Mouse (Mus musculus) midbrain, embryonic 10.5 days (tissue): ENCODE results near the gene Zfp426. TPM values are rescaled to one million over a fixed set of nuclear protein-coding genes. Genes with fewer than 3 reads are reported as not detected.

ENCODE experiments used
- DNase-seq: peaks from one replicate; pipeline ENCODE4 v3.0.0-alpha.2; 2017; ENCODE audit warnings: low spot score
- H3K27ac ChIP-seq: fragments of 300-500 bp; sonication (generic); replicated peaks from 2 replicates; pipeline ENCODE4 v1.5.1; 2016; ENCODE audit warnings: mild to moderate bottlenecking
- H3K27me3 ChIP-seq: fragments of 300-500 bp; sonication (generic); 2 replicates; pipeline ENCODE4 v1.6.1; 2016; ENCODE audit warnings: low read depth, mild to moderate bottlenecking; ENCODE audit not compliant: poor library complexity, severe bottlenecking
- H3K36me3 ChIP-seq: fragments of 300-500 bp; sonication (generic); 2 replicates; pipeline ENCODE4 v1.6.1; 2016; ENCODE audit warnings: mild to moderate bottlenecking, moderate library complexity
- H3K4me1 ChIP-seq: fragments of 300-500 bp; sonication (generic); 2 replicates; pipeline ENCODE4 v1.6.1; 2016
- H3K4me3 ChIP-seq: fragments of 300-500 bp; sonication (generic); 2 replicates; pipeline ENCODE4 v1.5.1; 2016; ENCODE audit warnings: mild to moderate bottlenecking, moderate library complexity
- H3K9me3 ChIP-seq: fragments of 300-500 bp; sonication (generic); replicated peaks from 2 replicates; pipeline ENCODE4 v1.6.1; 2016; ENCODE audit warnings: mild to moderate bottlenecking
- WGBS: fragments of 180-500 bp; shearing (Covaris S2); methylation state at CpG from one replicate; pipeline ENCODE4 v1.1.7; 2016; 5-methylcytosine and 5-hydroxymethylcytosine counted together
- polyA plus RNA-seq: library from polyadenylated mRNA; unstranded; fragments of >200 nt; fragmentation: Nextera tagmentation; extraction: Ambion mirVana; gene quantifications from 2 replicates; pipeline ENCODE4 v1.2.1, GENCODE M21; 2016

Gene Zfp426
- polyA plus RNA-seq = 27.3 and 31.3 TPM in 2 replicates

GRCm38 (mm10) chr9:20492527-20493233, at the start of gene Zfp426:
Zfp426 (minus strand) TSS chr9:20492746.
- peak; percentile 90 for DNase-seq

GRCm38 (mm10) chr9:20536598-20536997, 44.1 kb upstream of the Zfp426 start:
- Histone ChIP-seq H3K27ac (no peak overlapping the region), H3K4me3 (no peak overlapping the region), H3K9me3 (no peaks in the 10 kb centered on the region), H3K36me3 (no peaks in the 10 kb centered on the region), H3K27me3 (no peaks in the 10 kb centered on the region), H3K4me1 (no peaks in the 10 kb centered on the region)
- DNase-seq = no peak
- WGBS = 83% methylated on average over 2 of the region's 2 CpGs

More at GRCm38 (mm10) chr9:20492527-20493233, at the start of gene Zfp426:
- H3K27me3 ChIP-seq = no peaks in the 10 kb centered on the region
- peaks cover 22% of the 10 kb centered on the region for H3K4me1 ChIP-seq
- no peaks in the 10 kb centered on the region for H3K9me3 ChIP-seq
- peak within 1 kb of the TSS; percentile 91 for H3K4me3 ChIP-seq
- 1% methylated on average over 40 of the region's 40 CpGs for WGBS
- H3K27ac ChIP-seq = peak within 1 kb of the TSS; percentile 94
- peaks cover 61% of the 10 kb centered on the region for H3K36me3 ChIP-seq

- no peaks in the 10 kb centered on the region for H3K36me3 ChIP-seq
- no peaks in the 10 kb centered on the region for H3K27me3 ChIP-seq
- DNase-seq = no peak
- 79% methylated on average over 8 of the region's 8 CpGs for WGBS
- H3K4me3 ChIP-seq = no peak overlapping the region
- no peaks in the 10 kb centered on the region for H3K9me3 ChIP-seq
- H3K4me1 ChIP-seq = no peaks in the 10 kb centered on the region
- no peak overlapping the region for H3K27ac ChIP-seq
Measured at GRCm38 (mm10) chr9:20534326-20534926, 41.9 kb upstream of the Zfp426 start.

- Histone ChIP-seq H3K27me3 (no peaks in the 10 kb centered on the region), H3K4me3 (peak within 1 kb of the TSS; percentile 96), H3K36me3 (peaks cover 32% of the 10 kb centered on the region), H3K4me1 (peaks cover 27% of the 10 kb centered on the region), H3K27ac (peak within 1 kb of the TSS; percentile 99), H3K9me3 (no peaks in the 10 kb centered on the region)
- DNase-seq = peak; percentile 93
- under 1% methylated on average over 46 of the region's 46 CpGs for WGBS
Measured at GRCm38 (mm10) chr9:20521306-20521957, 28.9 kb upstream of the Zfp426 start, which contains the start of gene Zfp266. Zfp266 (minus strand) TSS chr9:20521417.

- peak overlapping the region; percentile 96 for H3K4me3 ChIP-seq
- H3K9me3 ChIP-seq = no peaks in the 10 kb centered on the region
- peak overlapping the region; percentile 99 for H3K27ac ChIP-seq
- DNase-seq = peak; percentile 12
- WGBS = under 1% methylated on average over 17 of the region's 17 CpGs
- H3K27me3 ChIP-seq = no peaks in the 10 kb centered on the region
- peaks cover 40% of the 10 kb centered on the region for H3K36me3 ChIP-seq
- peaks cover 27% of the 10 kb centered on the region for H3K4me1 ChIP-seq
Measured at GRCm38 (mm10) chr9:20520531-20521210, 28.1 kb upstream of the Zfp426 start.

GRCm38 (mm10) chr9:20519949-20520348, 27.4 kb upstream of the Zfp426 start:
- H3K4me3 ChIP-seq = peak overlapping the region; percentile 96
- DNase-seq = no peak
- H3K4me1 ChIP-seq = peaks cover 27% of the 10 kb centered on the region
- 15% methylated on average over 4 of the region's 4 CpGs for WGBS
- H3K36me3 ChIP-seq = peaks cover 47% of the 10 kb centered on the region
- H3K9me3 ChIP-seq = no peaks in the 10 kb centered on the region
- no peaks in the 10 kb centered on the region for H3K27me3 ChIP-seq
- peak overlapping the region; percentile 99 for H3K27ac ChIP-seq

- Histone ChIP-seq H3K4me3 (peak overlapping the region; percentile 96), H3K4me1 (peaks cover 27% of the 10 kb centered on the region), H3K27ac (no peak overlapping the region), H3K9me3 (no peaks in the 10 kb centered on the region), H3K27me3 (no peaks in the 10 kb centered on the region), H3K36me3 (peaks cover 59% of the 10 kb centered on the region)
- 92% methylated on average over 4 of the region's 4 CpGs for WGBS
- no peak for DNase-seq
Measured at GRCm38 (mm10) chr9:20518708-20519107, 26.2 kb upstream of the Zfp426 start.

- Histone ChIP-seq H3K27me3 (no peaks in the 10 kb centered on the region), H3K4me1 (peaks cover 27% of the 10 kb centered on the region), H3K27ac (no peak overlapping the region), H3K4me3 (no peak overlapping the region), H3K36me3 (peaks cover 69% of the 10 kb centered on the region), H3K9me3 (no peaks in the 10 kb centered on the region)
- DNase-seq = no peak
- 97% methylated on average over 1 of the region's 1 CpGs for WGBS
Measured at GRCm38 (mm10) chr9:20517727-20518126, 25.2 kb upstream of the Zfp426 start.

GRCm38 (mm10) chr9:20514016-20514415, 21.5 kb upstream of the Zfp426 start:
- H3K4me3 ChIP-seq = no peak overlapping the region
- H3K9me3 ChIP-seq = no peaks in the 10 kb centered on the region
- no peaks in the 10 kb centered on the region for H3K27me3 ChIP-seq
- no peak overlapping the region for H3K27ac ChIP-seq
- peaks cover 9% of the 10 kb centered on the region for H3K4me1 ChIP-seq
- WGBS = 91% methylated on average over 3 of the region's 3 CpGs
- DNase-seq = no peak
- H3K36me3 ChIP-seq = peaks cover 98% of the 10 kb centered on the region

GRCm38 (mm10) chr9:20512714-20513113, 20.2 kb upstream of the Zfp426 start:
- Histone ChIP-seq H3K27ac (no peak overlapping the region), H3K9me3 (no peaks in the 10 kb centered on the region), H3K4me1 (no peaks in the 10 kb centered on the region; the same call in 1 of the 2 replicates), H3K27me3 (no peaks in the 10 kb centered on the region), H3K4me3 (no peak overlapping the region), H3K36me3 (peaks cover 96% of the 10 kb centered on the region)
- no peak for DNase-seq
- WGBS = 91% methylated on average over 8 of the region's 8 CpGs

- Histone ChIP-seq H3K4me1 (no peaks in the 10 kb centered on the region), H3K27ac (no peak overlapping the region), H3K27me3 (no peaks in the 10 kb centered on the region), H3K9me3 (no peaks in the 10 kb centered on the region), H3K4me3 (no peak overlapping the region), H3K36me3 (peaks cover 96% of the 10 kb centered on the region)
- no peak for DNase-seq
- WGBS = 90% methylated on average over 4 of the region's 4 CpGs
Measured at GRCm38 (mm10) chr9:20511645-20512044, 19.1 kb upstream of the Zfp426 start.

GRCm38 (mm10) chr9:20510346-20510745, 17.8 kb upstream of the Zfp426 start:
- H3K9me3 ChIP-seq = no peaks in the 10 kb centered on the region
- no peak overlapping the region for H3K4me3 ChIP-seq
- no peaks in the 10 kb centered on the region for H3K27me3 ChIP-seq
- H3K36me3 ChIP-seq = peaks cover 96% of the 10 kb centered on the region
- H3K27ac ChIP-seq = no peak overlapping the region
- no peaks in the 10 kb centered on the region for H3K4me1 ChIP-seq
- no peak for DNase-seq
- WGBS = 79% methylated on average over 1 of the region's 1 CpGs
